Mouse (Mus musculus): Measurements from ENCODE around the gene Gpr19. TPM values are rescaled to one million over a fixed set of nuclear protein-coding genes. Genes with fewer than 3 reads are reported as not detected.

Gene Gpr19
- total RNA-seq, 2 experiments from 2014 or later, result 6.6 to 16.7 TPM

Other genes starting within 250 kb of the Gpr19 start
- gene Dusp16, start 106.0 kb downstream of the Gpr19 start, total RNA-seq (2014; fragmentation: Nextera tagmentation), result 2.3 and 3.5 TPM in 2 replicates
- gene Dusp16, start 106.0 kb downstream of the Gpr19 start, total RNA-seq (2017), result 0.21 and 5.8 TPM in 2 replicates
- 2.5 and 5.7 TPM in 2 replicates for gene Crebl2, start 68.4 kb downstream of the Gpr19 start, total RNA-seq (2014; fragmentation: Nextera tagmentation)
- 2.8 and 5.6 TPM in 2 replicates for gene Crebl2, start 68.4 kb downstream of the Gpr19 start, total RNA-seq (2017)
- gene Cdkn1b, start 21.8 kb upstream of the Gpr19 start, total RNA-seq (2014; fragmentation: Nextera tagmentation), result 16.9 and 18.1 TPM in 2 replicates
- 38.5 and 38.7 TPM in 2 replicates for gene Cdkn1b, start 21.8 kb upstream of the Gpr19 start, total RNA-seq (2017)
- not detected in 2 replicates for gene Apold1, start 83.1 kb upstream of the Gpr19 start, total RNA-seq (2014; fragmentation: Nextera tagmentation)
- not detected in 2 replicates for gene Apold1, start 83.1 kb upstream of the Gpr19 start, total RNA-seq (2017)
- gene Ddx47, start 113.0 kb upstream of the Gpr19 start, total RNA-seq (2014; fragmentation: Nextera tagmentation), result 60.2 and 87.6 TPM in 2 replicates
- 72.0 and 96.9 TPM in 2 replicates for gene Ddx47, start 113.0 kb upstream of the Gpr19 start, total RNA-seq (2017)
- not detected in 2 replicates for gene Gprc5a, start 167.1 kb upstream of the Gpr19 start, total RNA-seq (2014; fragmentation: Nextera tagmentation)
- not detected in 2 replicates for gene Gprc5a, start 167.1 kb upstream of the Gpr19 start, total RNA-seq (2017)
- not detected in 2 replicates for gene Gprc5d, start 219.7 kb upstream of the Gpr19 start, total RNA-seq (2014; fragmentation: Nextera tagmentation)
- gene Gprc5d, start 219.7 kb upstream of the Gpr19 start, total RNA-seq (2017), result not detected in 2 replicates

Measured in granulocyte monocyte progenitor cell, adult 5-6 weeks (primary cell).